Mouse (Mus musculus): ENCODE measurements around the gene Mybph. TPM values are rescaled to one million over a fixed set of nuclear protein-coding genes. Genes with fewer than 3 reads are reported as not detected.

Gene Mybph
- total and polyA plus RNA-seq, 3 experiments = not detected

GRCm38 (mm10) chr1:134154121-134154520 lies 39.1 kb upstream of the Mybph start:
- Histone ChIP-seq H3K79me2 (ENCODE audit: control insufficient read depth, insufficient read depth, low read length, poor library complexity) (no peaks in the 10 kb centered on the region), H3K36me3 (ENCODE audit: control insufficient read depth in 1 of 2, insufficient read depth in 2 of 2, low read length in 2 of 2) (peaks cover 0 to 3% of the 10 kb centered on the region in 2 experiments; a peak in 2 of 4 replicates), H3K9me3 (replicated peaks; ENCODE audit: insufficient read depth, low read length) (no peaks in the 10 kb centered on the region), H3K27ac (ENCODE audit: control insufficient read depth, low read depth, low read length) (no peak overlapping the region), H3K27me3 (ENCODE audit: control insufficient read depth in 1 of 2, insufficient read depth in 2 of 2, low read length in 2 of 2) (no peaks in the 10 kb centered on the region; a peak in 1 of 4 replicates), H3K4me1 (ENCODE audit: control insufficient read depth in 1 of 2, insufficient read depth in 2 of 2, low read length in 2 of 2) (peaks cover 0 to 22% of the 10 kb centered on the region in 2 experiments; a peak in 2 of 4 replicates), H3K4me3 (ENCODE audit: control insufficient read depth in 1 of 2, insufficient read depth in 1 of 2, low read depth in 2 of 2, low read length in 2 of 2) (no peak overlapping the region), H3K9ac (ENCODE audit: control insufficient read depth, low read depth, low read length, poor library complexity, severe bottlenecking) (no peak overlapping the region)
- no peak for TF ChIP-seq BHLHE40 (IDR thresholded peaks at IDR 0.05; ENCODE audit: borderline replicate concordance, low read depth, low read length)
- TF ChIP-seq ELF1 (IDR thresholded peaks at IDR 0.05; ENCODE audit: low read depth, low read length) = no peak
- no peak for TF ChIP-seq CHD2 (IDR thresholded peaks at IDR 0.05; ENCODE audit: low read length)
- TF ChIP-seq GATA1 (IDR thresholded peaks at IDR 0.05; ENCODE audit: low read depth, low read length) = no peak
- TF ChIP-seq ETS1 (IDR thresholded peaks at IDR 0.05; ENCODE audit: low read depth, low read length) = no peak
- TF ChIP-seq ZKSCAN1 (IDR thresholded peaks at IDR 0.05; ENCODE audit: low read depth, low read length) = no peak
- TF ChIP-seq SIN3A (IDR thresholded peaks at IDR 0.05; ENCODE audit: low read length) = no peak
- no peak for TF ChIP-seq NELFE (IDR thresholded peaks at IDR 0.05; ENCODE audit: low read depth, low read length)
- no peak for TF ChIP-seq MEF2A (IDR thresholded peaks at IDR 0.05; ENCODE audit: extremely low read depth, insufficient replicate concordance, low read depth, low read length, poor library complexity, severe bottlenecking)
- no peak for TF ChIP-seq HCFC1 (IDR thresholded peaks at IDR 0.05; ENCODE audit: low read depth, low read length)
- no peak for TF ChIP-seq SMC3 (IDR thresholded peaks at IDR 0.05; ENCODE audit: low read depth, low read length)
- TF ChIP-seq TAL1 (IDR thresholded peaks at IDR 0.05; ENCODE audit: low read length) = no peak
- TF ChIP-seq POLR2AphosphoS5 (IDR thresholded peaks at IDR 0.05; ENCODE audit: borderline replicate concordance, low read depth, low read length) = no peak
- TF ChIP-seq JUND (IDR thresholded peaks at IDR 0.05; ENCODE audit: low read depth, low read length) = no peak
- DNase-seq (ENCODE audit: low read depth, low spot score) = no peak

DNA sequence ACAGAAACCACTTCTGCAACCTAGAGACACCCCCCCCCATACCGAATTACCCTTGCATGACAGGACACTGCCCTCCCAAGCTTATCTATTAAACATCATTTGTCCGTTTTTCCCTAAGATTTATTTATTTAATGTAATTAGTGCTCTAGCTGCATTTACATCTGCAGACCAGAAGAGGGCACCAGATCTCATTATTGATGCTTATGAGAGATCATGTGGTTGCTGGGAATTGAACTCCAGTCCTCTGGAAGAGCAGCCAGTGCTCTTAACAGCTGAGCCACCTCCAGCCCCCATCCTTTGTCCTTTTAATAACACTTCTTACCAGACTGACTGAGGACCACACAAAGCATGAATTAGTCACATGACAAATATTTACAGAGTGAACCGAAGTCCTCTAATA lies 38.6 kb upstream of the Mybph start:
- Histone ChIP-seq H3K36me3 (ENCODE audit: control insufficient read depth in 1 of 2, insufficient read depth in 2 of 2, low read length in 2 of 2) (peaks cover 0 to 3% of the 10 kb centered on the region in 2 experiments; a peak in 2 of 4 replicates), H3K27ac (ENCODE audit: control insufficient read depth, low read depth, low read length) (no peak overlapping the region), H3K9me3 (replicated peaks; ENCODE audit: insufficient read depth, low read length) (no peaks in the 10 kb centered on the region), H3K4me1 (ENCODE audit: control insufficient read depth in 1 of 2, insufficient read depth in 2 of 2, low read length in 2 of 2) (peaks cover 0 to 22% of the 10 kb centered on the region in 2 experiments; a peak in 2 of 4 replicates), H3K4me3 (ENCODE audit: control insufficient read depth in 1 of 2, insufficient read depth in 1 of 2, low read depth in 2 of 2, low read length in 2 of 2) (no peak overlapping the region), H3K9ac (ENCODE audit: control insufficient read depth, low read depth, low read length, poor library complexity, severe bottlenecking) (no peak overlapping the region), H3K79me2 (ENCODE audit: control insufficient read depth, insufficient read depth, low read length, poor library complexity) (no peaks in the 10 kb centered on the region), H3K27me3 (ENCODE audit: control insufficient read depth in 1 of 2, insufficient read depth in 2 of 2, low read length in 2 of 2) (no peaks in the 10 kb centered on the region)
- DNase-seq (ENCODE audit: low read depth, low spot score) = peak; percentile 50
- no peak for TF ChIP-seq HCFC1 (IDR thresholded peaks at IDR 0.05; ENCODE audit: low read depth, low read length)
- TF ChIP-seq MXI1 (IDR thresholded peaks at IDR 0.05; ENCODE audit: low read depth, low read length) = no peak
- TF ChIP-seq ZC3H11A (IDR thresholded peaks at IDR 0.05; ENCODE audit: low read depth, low read length) = peak; percentile 55
- TF ChIP-seq ZMIZ1 (IDR thresholded peaks at IDR 0.05; ENCODE audit: low read depth, low read length) = no peak
- TF ChIP-seq POLR2A (IDR thresholded peaks at IDR 0.05; ENCODE audit: control insufficient read depth in 1 of 2, insufficient read depth in 1 of 2, low read depth in 1 of 2, low read length in 2 of 2, poor library complexity in 1 of 2) = no peak
- no peak for TF ChIP-seq KAT2A (conservative IDR thresholded peaks at IDR 0.05; ENCODE audit: low read depth, low read length)
- TF ChIP-seq E2F4 (IDR thresholded peaks at IDR 0.05; ENCODE audit: borderline replicate concordance, low read depth, low read length) = no peak
- no peak for TF ChIP-seq BHLHE40 (IDR thresholded peaks at IDR 0.05; ENCODE audit: borderline replicate concordance, low read depth, low read length)
- TF ChIP-seq NRF1 (IDR thresholded peaks at IDR 0.05; ENCODE audit: insufficient read depth, low read depth, low read length, poor library complexity, severe bottlenecking) = no peak
- TF ChIP-seq ZKSCAN1 (IDR thresholded peaks at IDR 0.05; ENCODE audit: low read depth, low read length) = no peak
- no peak for TF ChIP-seq MAX (IDR thresholded peaks at IDR 0.05; ENCODE audit: low read length)
- TF ChIP-seq CHD1 (IDR thresholded peaks at IDR 0.05; ENCODE audit: low read depth, low read length) = no peak
- peak; percentile 37; the same call in 1 of the 2 replicates for TF ChIP-seq USF1 (IDR thresholded peaks at IDR 0.05; ENCODE audit: low read depth, low read length)
- TF ChIP-seq GABPA (IDR thresholded peaks at IDR 0.05; ENCODE audit: low read depth, low read length) = no peak
- TF ChIP-seq TBP (IDR thresholded peaks at IDR 0.05; ENCODE audit: low read depth, low read length) = no peak
- peak; percentile 72 for TF ChIP-seq SMC3 (IDR thresholded peaks at IDR 0.05; ENCODE audit: low read depth, low read length)
- no peak for TF ChIP-seq JUND (IDR thresholded peaks at IDR 0.05; ENCODE audit: low read depth, low read length)
- peak; percentile 62 for TF ChIP-seq RAD21 (IDR thresholded peaks at IDR 0.05; ENCODE audit: low read depth, low read length)
- TF ChIP-seq MAFK (IDR thresholded peaks at IDR 0.05; ENCODE audit: borderline replicate concordance, low read depth, low read length) = no peak
- TF ChIP-seq CTCF (IDR thresholded peaks at IDR 0.05 in 2 of 3, conservative IDR thresholded peaks at IDR 0.05 in 1 of 3; ENCODE audit: control insufficient read depth in 1 of 3, insufficient read depth in 1 of 3, low read depth in 2 of 3, low read length in 3 of 3, poor library complexity in 1 of 3, severe bottlenecking in 1 of 3) = peak; percentile 23 to 64 (median 52); a peak in 5 of 6 replicates
- TF ChIP-seq MYC (IDR thresholded peaks at IDR 0.05; ENCODE audit: low read depth, low read length) = no peak
- TF ChIP-seq CHD2 (IDR thresholded peaks at IDR 0.05; ENCODE audit: low read length) = no peak
